Mouse (Mus musculus): Measurements from ENCODE around the gene Acvr1b.

Acvr1b gene

DNA sequence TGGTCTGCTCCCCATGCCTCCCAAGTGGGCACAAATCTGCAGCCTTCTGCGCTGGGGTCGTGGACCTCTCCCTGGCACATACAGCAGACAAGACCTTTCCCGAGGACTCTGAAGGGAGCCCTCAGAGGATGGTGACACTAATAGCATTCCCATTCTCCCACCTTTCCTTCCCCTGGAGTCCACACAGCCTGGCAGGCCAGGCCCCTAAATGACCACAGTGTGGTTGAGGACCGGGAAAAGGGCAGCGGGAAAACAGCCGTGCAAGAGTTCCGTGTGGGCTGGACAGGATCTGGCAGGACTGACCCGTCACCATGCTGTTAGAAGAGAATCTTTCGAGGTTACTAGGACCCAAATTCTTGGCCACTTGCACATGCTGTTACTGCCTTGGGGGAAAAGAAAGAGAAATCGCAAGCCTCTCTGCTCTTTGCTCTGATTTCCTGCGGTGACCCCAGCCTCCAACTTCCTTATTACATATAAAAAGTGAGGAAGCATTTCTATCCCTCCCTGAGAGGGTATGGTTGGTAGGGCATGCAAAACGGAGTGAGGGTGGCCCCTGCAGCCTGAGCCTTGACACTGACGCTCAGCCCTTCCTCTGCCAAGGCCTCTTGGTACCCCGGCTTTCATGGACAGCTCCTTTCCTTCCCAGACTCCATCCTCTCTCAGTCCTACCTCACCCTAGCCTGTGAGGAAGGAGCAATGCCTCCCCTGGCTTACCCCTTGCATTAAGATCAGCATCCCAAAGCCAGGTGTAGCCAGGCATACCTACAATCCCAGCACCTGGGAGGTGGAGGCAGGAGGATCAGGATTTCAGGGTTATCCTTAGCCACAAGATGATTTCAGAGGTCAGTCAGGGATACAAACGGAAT is 27.5 kb upstream of the Acvr1b start:
- DNase-seq (ENCODE audit: low read depth, low spot score): no peak

DNA sequence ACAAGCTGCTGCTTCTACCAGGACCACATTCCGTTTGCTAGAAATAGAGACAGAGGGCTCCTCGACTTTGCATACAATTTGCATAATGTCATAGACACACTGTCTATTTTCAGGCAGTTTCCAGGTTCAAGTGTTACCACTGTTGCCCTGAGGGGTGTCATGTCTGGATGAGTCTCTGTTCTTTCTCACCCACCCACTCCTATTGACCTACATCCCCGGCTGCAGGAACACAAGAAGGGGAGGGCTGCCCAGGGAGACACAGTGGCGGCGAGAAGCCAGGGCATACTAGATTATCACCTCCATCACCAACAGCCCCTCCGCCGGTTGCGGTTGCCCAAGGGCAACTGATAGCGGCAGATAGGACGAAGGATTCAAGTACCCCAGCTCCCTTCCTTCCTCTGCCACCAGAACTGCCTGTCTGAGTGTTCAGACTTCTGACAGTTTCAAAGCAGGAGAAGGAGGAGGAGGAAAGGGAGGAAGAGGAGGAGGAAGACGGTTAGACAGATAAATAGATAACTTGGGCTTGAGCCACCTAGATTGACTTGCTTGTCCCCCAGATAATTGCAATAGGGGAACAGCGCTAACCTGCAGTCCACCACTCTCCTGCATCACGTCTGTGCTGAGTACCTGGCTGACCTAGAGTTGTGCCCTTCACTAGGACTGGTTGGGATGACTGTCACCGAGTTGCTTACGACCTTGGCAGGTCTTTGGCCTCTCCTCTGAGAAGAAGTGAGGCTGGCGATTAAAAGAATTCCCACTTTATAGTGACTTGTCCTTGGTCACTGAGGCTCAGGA is 26.6 kb upstream of the Acvr1b start:
- no peak for DNase-seq (ENCODE audit: low read depth, low spot score)

DNA sequence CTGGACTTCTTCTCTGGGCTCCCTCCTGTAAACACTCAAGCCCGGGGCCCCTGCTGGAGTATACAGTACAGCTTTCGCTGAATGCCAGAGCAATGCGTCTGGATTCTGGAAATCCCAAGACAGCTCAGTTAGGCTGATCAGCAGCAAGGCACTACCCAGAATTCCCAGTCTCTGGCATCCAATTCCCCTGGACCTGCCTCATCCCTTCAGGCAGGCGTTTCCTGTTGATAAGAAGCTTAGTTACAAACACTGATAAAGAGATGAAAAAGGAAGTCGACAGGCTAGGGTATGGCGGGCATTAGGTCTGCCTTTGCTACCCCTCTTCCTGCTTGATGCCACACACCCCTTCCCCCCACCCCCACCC is 26.0 kb upstream of the Acvr1b start:
- no peak for DNase-seq (ENCODE audit: low read depth, low spot score)

DNA sequence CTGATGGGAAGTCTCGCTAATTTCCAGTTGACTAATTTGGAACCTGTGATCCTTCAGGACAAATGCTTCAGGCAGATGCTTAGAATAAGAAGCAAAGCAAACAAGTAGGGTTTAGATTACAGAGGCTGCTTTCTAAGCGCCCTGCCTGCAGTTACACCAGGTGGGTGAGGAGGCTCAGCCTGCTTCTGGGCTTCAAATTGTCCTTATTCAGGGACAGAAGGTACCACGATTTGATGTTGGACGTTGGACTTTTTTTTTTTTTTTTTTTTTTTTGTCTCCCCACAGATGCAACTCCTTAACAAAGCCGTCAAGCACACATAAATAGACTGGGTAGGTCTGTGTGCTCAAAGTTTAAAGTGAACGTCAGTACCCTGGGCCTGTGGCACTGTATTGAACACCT is 25.3 kb upstream of the Acvr1b start:
- DNase-seq (ENCODE audit: low read depth, low spot score): no peak

DNA sequence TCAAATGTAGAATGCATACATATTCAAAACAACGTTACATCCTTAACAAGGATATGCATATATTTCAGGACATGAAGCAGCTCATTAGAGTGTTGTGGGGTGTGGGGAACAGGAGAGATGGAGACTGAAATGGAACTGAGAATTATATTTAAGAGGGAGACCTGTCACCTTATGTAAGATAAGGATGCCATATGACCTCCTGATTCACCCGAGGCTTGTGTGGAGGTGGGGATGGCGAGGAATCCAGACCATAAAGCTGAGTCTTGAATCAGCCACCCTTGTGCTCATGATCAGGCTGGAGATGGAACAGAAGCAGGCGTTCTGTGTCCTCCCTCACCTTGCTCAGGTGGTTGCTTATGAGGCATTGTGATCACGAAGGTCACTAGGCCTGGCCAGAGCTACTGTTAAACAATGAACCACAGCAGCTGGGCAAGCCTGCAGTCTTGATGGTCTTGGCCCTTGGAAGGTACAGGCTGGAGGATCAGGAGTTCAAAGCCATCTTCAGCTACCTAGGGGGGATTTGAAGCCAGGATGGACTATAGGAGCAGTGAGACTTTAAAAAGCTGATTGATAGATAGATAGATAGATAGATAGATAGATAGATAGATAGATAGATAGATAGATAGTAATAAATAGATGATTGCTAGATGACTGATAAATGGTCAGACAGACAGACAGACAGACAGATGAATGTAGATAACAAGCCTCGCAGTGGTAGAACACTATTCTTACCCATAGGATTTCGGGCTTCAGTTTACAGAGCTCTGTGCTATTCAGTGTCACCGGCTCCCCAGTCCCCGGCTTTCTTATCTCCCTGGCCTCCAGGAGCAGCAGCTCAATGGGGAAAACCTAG is 22.2 kb upstream of the Acvr1b start:
- no peak for DNase-seq (ENCODE audit: low read depth, low spot score)

DNA sequence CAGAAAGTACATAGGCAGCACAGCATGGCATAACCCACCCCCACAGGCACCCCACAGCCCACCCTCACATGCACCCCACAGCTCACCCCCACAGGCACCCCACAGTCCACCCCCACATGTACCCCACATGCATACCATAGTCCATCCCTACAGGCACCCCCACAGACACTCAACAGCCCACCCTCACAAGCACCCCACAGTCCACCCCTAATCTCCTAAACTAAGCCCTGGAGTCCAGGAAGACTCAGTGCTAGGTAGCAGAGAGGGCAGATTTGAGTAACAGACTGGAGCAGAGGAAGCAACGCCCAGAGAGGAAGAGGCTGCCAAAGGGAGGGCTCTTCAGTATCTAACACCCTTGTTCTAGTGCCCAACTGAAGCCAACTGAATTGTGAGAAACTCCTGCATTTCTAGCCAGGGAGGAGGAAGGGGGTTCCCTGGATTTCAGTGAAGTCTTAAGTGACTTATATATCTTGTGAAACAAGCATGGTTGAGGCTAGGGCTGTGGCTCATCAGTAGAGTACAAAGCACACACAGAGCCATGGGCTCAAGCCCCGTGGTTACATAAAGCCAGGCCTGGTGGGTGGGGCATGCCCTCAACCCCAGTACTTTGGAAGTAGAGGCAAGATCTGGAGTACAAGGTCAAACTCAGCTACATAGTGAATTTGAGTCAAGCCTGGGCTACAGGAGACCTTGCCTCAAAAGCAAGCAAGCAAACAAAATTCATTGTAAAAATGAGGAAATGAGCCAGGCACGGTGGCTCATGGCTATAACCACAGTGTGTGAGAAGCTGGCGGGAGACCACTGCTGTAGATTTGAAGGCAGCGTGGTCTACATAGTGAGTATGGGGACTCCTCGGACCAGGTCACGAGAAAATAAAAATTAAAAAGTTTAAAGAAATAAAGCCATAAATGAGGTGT is 18.9 kb upstream of the Acvr1b start:
- DNase-seq (ENCODE audit: low read depth, low spot score): no peak

DNA sequence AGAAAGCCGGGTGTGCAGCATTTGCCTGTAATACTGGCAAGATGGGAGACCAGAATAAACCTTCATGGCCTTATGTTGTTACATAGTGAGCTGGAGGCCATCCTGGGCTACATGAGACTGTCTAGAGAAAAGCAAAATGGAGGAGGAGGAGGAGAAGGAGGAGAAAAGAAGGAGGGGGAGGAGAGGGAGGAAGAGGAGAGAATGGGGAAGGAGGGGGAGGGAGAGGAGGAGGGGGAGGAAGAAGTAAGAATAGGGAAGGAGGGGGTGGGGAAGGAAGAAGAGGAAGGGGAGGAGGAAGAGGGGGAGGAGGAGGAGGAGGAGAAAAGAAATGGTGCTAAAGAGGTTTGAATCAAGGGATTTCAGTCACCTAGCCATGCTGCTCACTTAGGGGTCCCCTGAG is 13.7 kb upstream of the Acvr1b start:
- DNase-seq (ENCODE audit: low read depth, low spot score): no peak

DNA sequence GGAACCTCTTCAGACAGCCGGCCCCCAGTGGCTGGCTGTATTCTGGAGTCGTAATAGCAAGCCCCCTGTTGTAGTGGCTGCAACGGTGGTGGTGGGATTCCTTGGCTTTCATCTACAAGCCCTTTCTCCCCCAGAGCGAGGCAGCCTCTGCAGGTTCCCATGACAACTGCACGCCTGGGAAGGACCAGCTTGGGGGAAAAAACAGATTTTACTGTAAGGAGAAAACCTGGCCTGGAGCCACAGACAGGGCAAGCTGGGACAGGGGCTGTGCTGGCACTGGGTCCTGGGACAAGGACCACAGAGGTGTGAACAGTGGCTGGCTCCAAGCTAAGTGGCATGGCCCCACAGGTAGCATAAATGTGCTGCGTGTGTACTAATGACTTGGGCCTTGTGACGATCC is 13.3 kb upstream of the Acvr1b start:
- no peak for DNase-seq (ENCODE audit: low read depth, low spot score)

DNA sequence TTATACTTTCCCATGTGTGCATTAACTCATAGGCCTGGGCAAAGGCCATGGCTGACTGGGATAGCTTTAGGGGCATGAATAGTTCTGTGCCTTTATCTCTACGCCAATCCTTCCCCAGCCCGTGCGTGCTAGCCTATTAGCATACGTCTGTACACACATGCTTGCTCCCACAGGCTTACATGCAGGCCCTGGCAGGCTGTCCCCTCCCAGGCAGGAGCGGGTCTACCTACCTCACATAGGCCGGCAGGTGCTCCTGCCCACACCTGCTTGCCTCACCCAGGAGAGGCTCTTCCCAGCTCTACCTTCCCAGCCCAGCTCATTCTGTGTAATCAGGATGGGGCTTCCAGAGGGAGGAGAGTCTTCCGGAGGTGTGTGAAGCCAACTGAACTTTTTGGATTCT is 12.3 kb upstream of the Acvr1b start:
- no peak for DNase-seq (ENCODE audit: low read depth, low spot score)

DNA sequence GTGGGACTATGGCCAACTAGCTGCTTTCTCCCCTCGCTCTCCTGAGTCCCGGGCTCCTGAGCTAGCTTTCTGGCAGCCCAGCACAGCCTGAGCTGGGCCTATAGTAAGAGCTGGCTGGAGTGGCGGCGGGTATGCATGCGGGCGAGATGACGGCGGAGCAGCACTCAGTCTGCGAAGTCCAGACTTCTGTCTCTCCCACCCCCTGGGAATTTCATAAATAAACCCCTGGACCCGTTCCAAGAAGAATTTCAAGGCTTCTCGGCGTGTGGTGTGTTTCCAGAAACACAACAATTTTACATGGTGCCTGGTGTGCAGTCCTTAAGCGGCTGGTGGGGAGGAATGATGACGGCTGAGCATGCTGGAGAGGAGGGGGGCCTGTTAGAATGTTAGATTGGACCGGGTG is 10.8 kb upstream of the Acvr1b start:
- no peak for DNase-seq (ENCODE audit: low read depth, low spot score)

DNA sequence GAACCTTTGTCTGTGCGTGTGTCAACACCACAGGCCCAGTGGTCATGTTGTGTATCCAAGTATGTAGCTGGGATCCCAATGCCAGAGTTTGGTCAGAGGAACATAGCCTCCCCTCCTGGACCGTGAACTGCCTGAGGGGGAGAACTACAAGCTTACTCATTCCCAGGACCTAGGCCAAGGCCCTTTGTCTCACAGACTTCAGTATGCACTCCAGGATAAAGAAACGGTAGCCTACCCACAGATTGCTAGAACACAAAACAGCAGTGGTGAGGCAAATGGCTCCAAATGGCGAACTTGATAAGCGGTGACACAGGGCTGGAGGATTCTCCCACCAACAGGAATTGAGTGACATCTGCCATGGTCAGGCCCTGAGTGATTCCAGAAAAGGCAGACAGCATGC is 10.0 kb upstream of the Acvr1b start:
- DNase-seq (ENCODE audit: low read depth, low spot score): no peak

DNA sequence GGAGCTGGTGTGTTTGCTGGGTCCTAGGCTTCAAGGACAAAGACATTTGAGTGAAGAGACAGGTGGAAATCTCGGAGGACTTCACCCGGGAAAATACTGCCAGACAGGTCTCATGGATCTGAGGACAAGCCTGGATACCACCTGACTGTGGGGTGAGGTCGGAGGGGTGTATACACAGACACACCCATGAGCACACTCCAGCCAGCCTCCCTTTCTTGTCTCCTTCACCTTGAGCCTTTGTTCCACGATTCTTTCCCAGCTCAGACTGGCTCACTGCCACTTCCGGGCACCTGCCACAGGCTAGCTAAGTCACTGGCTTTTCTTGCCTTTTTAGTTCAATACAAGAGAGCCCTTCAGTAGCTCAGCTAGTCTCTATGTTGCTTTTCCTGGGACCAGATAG is 9.6 kb upstream of the Acvr1b start:
- DNase-seq (ENCODE audit: low read depth, low spot score): no peak

DNA sequence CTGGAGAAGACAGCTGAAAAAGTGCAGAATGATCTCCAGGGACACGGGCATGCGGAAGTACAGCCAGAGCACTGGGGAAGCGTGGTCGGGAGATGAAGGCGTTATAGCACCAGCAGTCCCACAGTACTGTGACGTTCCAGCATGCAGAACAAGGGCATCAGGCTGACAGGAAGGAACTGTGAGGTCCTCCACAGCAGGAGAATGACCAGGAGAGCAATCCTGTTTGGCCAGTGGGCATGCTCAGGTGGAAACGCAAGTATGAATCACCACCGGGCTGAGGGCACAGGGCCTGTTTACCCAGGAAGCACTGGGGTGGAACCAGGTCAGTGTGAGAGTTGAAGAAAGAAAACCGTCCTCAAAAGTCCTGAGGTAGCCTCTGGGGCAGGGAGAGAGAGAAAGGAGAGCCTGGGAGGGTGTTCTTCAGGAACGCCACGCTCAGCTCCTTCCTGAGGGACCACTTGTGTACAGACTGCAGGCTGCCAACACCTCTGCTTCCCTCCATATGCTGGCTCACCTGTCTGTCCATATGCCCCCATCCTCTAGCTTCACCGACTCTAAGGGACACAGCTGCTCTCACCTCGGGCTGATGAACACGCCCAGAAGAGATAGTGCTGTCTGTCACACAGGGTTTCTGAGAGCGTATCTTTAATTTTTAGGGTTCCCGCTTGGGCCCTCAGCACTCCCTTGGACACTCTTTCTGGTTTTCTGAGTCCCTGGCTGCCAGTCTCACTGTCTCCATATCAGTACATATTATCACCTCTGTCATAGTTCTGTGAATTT is 8.0 kb upstream of the Acvr1b start:
- DNase-seq (ENCODE audit: low read depth, low spot score): no peak

DNA sequence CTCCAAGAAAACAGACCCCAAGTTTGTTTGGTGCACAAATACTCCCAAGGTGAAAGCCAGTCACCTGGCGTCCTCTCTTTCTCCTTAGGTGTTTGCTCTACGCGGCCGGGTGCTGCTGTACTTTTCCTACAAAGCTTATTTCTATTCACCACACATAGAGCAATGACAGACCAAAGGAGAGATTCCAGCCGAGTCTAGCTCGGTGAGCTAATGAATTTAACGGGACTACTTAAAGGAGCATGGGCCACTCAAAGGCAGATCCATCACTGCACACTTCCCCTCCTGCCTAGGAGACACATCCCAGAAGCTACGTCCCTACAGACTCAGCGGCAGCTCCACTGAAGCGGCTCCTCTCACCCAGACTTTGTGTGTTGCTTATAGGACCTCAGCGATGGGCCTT is 6.3 kb upstream of the Acvr1b start:
- no peak for DNase-seq (ENCODE audit: low read depth, low spot score)

DNA sequence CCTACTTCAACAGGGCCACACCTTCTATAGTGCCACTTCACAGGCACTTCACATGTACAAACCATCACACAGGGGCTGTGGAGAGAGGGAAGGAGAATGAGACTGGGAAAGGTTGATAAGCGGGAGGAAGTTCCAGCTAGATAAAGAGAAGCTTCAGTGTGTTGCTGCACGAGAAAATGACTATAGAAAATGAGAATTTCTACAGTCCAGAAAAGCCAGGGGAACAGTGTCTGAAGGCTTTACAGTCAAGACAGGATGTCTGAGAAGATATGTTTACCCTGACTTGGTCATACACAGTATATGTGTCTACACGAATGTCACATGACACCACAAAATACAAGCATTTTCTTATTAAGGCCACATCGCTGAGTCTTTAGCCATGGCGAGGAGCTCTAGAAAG is 4.0 kb upstream of the Acvr1b start:
- no peak for DNase-seq (ENCODE audit: low read depth, low spot score)

DNA sequence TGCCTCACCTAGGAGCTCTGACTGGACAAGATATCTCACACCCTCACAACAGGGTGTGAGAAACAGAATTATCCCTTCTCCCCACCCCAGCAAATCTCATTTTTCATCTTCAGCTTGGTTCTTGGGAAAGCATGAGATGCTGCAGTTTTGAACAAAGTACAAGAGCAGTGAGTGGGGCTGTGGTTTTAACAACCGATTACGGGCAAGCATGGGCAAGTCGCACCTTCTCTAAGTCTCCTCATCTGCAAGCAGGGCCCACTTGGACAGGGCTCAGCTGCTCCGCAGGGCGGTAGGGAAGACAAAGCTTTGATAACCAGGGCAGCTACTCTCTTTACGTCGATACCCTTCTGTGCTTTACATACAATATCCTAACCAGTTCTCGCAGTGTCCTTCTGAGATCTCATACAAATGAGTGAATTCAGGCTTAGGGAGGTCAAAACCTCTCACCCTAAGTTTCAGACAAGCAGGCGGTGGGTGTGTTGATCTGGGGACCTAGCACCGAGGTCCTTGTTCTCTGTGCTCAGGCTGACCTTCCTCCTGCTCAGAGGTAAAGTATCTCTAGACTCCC is 3.4 kb upstream of the Acvr1b start:
- DNase-seq (ENCODE audit: low read depth, low spot score): no peak

DNA sequence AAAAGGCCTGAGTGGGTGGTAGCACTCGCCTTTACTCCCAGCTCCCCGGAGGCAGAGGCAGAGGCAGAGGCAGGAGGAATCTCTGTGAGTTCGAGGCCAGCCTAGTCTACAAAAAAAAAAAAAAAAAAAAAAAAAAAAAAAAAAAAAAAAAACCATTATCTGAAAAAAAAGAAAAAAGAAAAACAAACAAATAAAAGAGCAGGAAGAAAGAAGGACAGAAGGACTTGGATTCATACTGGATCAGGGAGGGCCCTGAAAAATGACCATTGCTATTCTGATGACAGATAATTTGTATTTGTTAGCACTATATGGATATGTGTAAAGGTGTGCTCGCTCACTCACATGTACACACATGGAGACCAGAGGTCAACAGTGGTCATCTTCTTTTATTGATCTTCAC is 2.6 kb upstream of the Acvr1b start:
- DNase-seq (ENCODE audit: low read depth, low spot score): no peak

DNA sequence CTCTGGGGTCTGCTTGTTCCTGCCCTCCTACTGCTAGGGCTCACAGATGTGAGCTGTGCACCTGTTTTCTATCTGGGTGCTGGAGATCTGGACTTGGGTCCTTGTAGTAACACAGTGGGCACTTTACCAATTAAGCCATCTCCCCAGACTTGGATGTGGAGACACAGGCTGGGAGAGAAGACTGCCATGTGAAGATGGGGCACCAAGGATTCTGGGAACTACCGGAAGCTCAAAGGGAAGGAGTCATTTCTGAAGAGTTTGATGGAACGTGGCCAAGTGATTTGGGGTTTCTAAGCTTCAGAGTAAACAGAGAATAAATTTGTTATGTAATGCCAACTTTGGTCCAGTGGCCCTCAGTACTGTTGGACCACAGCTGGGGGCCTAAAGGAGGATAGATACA is 1.9 kb upstream of the Acvr1b start:
- DNase-seq (ENCODE audit: low read depth, low spot score): no peak

DNA sequence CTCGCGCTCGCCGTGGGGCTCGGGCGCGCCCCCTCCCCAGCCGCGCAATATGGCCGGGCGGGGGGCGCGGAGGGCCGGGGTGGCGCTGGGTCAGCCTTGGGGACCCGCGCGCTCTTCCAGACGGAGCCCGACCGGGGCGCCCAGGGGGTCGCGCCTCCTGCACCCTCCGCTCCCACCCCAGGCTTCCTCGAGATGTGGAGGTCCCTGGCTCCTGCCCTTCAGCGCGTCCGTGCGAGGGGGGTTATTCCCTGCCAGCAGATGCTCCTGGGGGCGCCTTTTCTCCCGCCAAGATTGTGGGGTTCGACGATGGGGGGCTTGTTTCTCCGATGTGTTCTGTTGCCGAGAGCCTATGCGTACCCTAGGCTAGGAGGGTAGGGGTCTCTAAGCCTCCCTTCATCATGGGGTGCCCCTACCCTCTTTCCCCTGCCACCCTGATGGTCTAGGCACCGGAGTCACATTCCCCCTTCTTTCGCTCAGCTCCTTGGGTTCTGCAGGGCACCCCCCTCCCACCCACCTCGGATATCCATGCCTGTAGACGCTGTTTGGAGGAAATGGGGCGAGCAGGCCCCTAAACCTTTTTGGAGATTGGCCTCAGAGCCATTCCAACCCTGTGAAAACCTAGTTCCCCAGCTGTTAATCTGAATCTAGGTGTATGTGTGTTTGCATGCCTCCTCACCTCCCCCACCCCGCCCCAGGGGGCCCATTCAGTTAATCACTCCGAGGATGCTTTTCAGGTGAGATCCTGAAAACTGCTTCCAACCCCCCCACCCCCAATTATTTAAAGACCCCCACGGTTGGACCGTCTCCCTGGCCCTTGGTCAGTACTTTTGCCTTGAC is 645 bp downstream of the Acvr1b start:
- no peak for DNase-seq (ENCODE audit: low read depth, low spot score)

All from retina, adult 2 months (tissue).